Mouse (Mus musculus) 416B (cell line): ENCODE data around the gene Gm21954.

ENCODE experiments used
- DNase-seq: peaks from one replicate; pipeline ENCODE4 v3.0.0; 2011; ENCODE audit warnings: low read depth

Gm21954 gene

DNA sequence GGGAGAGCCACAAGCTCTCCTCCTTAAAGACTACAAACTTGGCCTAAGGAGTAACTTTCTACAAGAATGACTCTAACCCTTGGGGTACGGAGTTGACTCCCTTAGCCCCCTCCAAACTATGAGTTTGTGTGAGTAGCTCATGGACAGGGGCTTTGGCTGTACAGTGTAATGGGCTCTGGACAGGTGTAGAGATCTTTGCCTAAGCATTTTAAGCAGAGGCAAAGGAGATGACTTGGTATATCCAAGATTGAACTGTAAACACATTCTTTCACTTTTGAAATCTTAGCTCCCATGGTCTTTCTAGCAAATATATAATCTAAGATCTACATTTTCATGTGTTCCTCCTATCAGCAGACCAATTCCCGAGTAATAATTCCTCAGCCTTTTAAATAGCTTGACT, at the start of gene Gm21954:
Gm21954 (minus strand) TSS at position 101 of the 400 bp plus-strand sequence.
- DNase-seq, result no peak

DNA sequence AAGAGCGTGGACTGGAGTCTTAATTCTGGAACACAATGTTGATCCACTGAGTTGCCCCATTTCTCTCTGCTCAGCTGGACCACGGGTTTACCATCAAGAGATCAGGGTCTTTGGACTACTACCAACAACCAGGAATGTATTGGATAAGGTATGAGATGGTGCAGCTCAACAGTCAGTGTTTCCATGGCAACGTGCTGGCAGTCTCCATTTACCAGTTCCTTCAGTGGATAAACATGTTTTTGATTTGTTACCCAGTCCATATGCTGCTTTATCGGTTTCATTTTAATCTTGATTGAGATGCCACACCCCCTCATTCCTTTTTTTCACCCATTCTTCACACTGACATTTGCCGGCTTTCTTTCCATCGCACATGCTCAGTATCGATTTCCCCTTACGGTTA, 49.8 kb upstream of the Gm21954 start:
- DNase-seq, result no peak

GRCm38 (mm10) chr3:55520240-55521180, 48.5 kb upstream of the Gm21954 start:
- peak; percentile 71 for DNase-seq

GRCm38 (mm10) chr3:55517454-55518014, 45.5 kb upstream of the Gm21954 start:
- DNase-seq, result peak; percentile 46

DNA sequence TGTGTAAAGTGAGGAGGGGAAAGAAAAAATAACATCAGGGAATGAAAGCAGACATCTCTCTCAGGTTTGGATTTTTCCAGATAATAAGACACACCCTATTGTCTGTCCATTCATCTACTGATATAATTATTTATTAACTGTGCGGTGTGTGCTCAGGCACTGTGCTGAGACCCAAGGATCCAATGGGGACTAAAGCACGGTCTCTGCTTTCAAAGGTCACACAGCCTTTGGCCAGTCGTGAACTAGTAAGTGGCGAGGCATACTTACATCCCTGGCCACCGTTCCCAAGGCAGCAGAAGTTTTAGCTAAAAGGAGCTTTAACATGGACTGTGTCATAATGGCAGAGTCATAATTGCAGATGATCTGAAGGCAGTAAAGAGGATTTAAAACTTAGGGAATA, 44.0 kb upstream of the Gm21954 start:
- no peak for DNase-seq

DNA sequence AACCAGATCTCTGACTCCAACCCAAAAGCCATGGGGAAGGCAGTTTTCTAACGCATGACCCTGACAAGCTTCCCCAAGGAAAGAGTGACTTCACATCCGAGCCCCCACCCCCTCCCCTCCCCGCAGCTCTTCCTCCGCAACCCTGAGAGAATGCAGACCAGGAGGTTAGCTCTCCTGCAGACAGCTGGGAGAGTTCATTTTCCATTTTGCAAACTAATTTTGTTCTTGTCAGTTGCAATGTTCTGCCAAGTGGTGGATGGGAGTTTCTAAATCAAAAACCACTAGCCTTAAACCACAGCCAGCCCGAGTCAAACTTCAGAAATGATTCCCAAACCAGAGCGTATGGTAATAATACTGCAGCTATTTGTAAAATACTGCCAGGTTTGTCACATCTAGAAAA, 39.6 kb upstream of the Gm21954 start:
- DNase-seq, result no peak

DNA sequence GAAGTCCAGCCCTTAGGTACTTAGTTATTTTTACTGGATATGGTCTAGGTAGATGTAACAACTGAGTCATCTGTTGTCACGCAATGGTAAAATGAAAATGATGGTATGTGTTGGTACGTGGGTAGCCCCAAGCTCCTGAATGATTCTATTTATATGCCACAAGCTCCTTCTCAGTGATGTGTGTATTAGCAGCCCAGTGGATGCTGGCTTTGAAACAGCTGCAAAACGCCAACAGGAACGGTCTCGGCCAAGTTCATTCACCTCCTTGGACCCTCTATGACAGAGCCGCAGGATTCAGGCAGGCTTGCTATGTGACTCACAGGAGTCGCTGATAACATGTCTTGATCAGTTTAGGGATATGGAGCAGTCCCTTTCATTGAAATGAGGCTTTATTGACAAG, 38.2 kb upstream of the Gm21954 start:
- no peak for DNase-seq

GRCm38 (mm10) chr3:55499298-55499697, 27.3 kb upstream of the Gm21954 start:
- no peak for DNase-seq

DNA sequence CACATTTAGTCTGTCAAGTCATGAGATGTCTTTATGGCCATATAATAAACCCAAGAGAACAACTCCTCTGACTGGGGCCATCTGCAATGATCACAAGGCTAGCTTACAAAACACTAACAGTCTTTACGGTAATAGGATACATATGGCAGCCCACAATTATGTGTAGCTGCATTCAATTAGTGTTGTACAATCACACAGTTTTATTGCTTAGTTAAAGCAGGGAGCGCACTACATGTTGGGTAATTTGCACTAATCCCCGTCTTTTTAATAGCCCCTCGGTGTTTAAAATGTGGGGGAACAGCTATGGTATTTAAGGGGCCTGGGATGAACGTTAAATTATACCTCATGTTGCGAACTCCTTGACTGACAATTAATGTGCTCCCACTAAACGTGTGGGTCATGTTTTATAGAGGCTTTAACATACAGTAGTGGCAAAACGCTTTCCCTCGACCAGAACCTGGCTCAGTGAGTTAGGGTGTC, 24.5 kb upstream of the Gm21954 start:
- DNase-seq, result no peak

DNA sequence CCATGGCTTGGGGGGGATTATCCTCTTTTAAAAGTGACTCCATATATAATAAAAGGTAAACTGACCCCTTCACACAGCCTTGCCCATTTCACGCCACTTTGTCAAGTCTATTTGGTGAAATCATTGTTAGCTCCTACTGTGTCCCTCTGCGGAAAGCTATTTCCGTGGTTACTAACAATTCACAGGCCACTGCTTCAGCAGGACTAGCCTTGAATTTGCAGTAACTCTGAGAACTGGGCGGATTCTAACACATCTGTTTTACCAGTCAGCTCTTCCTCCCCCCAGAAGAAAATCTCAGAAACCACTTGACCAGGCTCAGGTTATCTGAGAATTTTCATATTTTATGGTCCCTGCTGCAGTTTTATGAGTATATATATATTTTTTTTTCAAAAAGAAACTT, 23.9 kb upstream of the Gm21954 start:
- no peak for DNase-seq

DNA sequence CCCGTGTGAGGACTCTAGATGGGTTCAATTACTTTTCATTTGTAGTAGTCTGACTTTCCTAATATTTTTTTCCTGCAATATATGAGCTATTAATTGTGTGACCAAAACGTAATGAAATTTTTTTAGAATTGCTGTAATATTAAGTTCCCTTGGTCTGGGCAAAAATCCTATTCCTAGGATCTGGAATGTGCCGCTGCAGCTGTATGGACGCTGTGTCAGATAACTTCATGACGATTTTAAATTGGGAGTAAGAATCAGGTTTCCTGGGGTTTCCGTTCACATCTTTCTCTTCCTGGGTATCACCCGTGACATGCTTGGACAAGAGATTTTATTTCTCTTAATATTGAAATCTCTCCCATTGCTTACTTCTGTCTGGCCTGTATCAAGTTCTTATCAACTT, 23.2 kb upstream of the Gm21954 start:
- DNase-seq, result no peak

DNA sequence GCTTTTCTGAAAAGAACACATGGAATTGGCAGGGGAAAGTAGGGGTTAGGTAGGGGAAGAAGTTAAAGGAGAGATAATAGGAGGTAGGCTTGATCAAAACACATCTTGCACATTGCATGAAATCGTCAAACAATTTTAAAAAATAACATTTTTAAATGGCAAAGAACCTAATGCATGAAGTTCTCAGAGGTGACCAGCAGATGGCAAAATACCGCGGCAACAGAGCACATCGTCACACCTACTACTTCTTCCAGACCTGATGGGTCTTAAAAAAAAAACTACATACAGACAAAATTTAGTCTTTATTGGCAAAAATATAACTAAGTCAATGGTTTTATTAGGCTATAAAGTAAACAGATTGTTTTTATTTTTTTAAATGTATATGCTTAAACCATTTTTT, 22.3 kb upstream of the Gm21954 start:
- DNase-seq, result peak; percentile 37

GRCm38 (mm10) chr3:55492021-55492420, 20.0 kb upstream of the Gm21954 start:
- DNase-seq, result no peak

- DNase-seq, result no peak
Measured at GRCm38 (mm10) chr3:55489231-55489990, 17.4 kb upstream of the Gm21954 start.

DNA sequence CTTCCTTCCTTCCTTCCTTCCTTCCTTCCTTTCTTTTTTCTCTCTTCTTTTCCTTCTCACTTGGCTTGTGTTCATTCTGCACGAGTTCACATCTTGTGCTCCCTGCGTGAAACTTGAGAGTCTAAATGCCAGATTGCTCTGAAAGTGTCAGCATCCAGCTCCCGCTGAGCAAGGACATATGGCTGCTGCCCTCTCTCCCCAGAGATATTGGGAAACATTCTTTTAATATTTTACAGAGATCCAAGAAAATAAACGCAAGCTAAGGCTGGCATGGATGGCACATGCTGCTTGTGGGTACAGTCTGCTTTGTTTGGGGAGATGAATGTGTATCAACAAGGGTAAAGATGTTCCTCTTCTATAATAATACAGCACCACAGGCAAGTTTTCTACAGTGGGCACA, 11.3 kb upstream of the Gm21954 start:
- DNase-seq, result no peak

DNA sequence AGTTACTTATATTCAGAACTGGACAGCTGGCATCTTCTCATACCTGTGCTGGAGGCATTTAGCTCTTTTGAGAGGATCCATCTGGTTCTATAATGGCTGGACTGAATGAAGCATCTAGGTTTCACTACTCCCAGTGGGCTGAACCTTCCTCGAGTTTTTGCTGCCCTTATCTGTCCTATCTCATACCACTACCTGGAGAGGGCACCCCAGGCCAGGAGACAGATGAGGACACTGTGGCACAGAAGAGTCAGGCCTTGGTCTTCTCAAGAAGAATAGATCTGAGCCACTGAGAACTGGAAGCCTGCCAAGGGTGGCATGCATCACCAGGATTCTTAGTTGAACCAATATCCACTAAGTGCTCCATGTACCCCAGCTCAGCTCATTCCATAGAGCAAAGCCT, 9.1 kb upstream of the Gm21954 start:
- no peak for DNase-seq

DNA sequence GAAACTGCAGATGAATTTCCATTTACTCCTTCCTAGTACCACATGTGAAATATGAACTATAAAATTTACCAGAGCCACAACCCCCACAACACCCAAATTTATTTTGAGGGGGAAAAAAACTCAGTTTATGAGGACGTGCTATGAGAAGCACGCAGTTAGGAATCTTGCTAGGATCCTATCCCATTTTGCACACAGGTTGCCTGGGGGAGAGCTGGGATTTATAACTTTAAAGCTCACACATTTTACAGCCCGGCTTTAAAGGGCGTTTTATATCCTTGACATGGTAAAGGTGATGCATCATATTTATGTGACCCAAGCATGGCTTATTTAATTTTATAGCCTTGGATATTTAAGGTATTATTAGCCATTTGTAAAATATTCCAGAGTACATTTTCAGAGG, 7.3 kb upstream of the Gm21954 start:
- no peak for DNase-seq

- no peak for DNase-seq
Measured at GRCm38 (mm10) chr3:55476694-55477093, 4.7 kb upstream of the Gm21954 start.

- no peak for DNase-seq
Measured at GRCm38 (mm10) chr3:55473146-55473545, 1.1 kb upstream of the Gm21954 start.

- no peak for DNase-seq
Measured at GRCm38 (mm10) chr3:55466348-55466747, 5.7 kb downstream of the Gm21954 start.

DNA sequence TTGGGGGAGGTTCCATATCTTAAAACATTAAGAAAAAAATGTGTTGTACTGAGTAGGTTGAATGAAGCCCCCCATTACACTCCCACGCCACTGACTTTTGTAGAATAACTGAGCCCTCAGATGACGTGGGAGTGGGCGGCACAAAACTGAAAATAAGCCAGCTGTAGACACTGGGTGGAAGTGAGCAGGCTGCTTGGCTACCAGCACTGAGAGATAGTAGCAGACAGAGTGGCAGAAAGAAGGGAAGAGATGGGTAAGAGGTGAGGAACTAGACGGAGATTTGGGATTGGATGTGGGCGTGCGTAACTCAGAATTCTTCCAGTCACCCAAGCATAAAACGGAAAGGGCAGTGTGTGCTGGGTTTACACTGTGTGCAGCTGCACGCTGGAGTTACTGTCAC, 6.2 kb downstream of the Gm21954 start:
- DNase-seq, result no peak

DNA sequence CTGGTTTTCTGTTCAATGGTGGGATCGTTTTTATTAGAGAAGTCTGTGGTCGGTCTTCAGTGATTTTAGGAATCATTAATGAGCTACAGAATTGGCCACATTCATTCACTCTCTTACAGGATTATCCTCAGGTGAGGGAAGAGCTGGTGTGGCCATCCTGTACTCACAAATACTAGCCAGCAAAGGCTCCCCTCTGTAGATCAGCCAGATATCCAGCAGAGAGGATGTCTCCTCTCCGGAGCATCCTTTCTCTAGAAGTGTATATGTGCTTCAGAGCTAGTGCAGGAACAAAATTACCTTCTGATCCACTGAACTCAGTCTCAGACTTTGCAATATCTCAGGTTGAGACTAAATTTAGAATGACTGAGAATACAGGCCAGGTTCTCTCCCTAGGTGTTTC, 7.8 kb downstream of the Gm21954 start:
- no peak for DNase-seq
